Mouse (Mus musculus) neutrophil, adult 65 days (primary cell): Measurements from ENCODE around the gene Mpc1. TPM values are rescaled to one million over a fixed set of nuclear protein-coding genes. Genes with fewer than 3 reads are reported as not detected.

Source experiments
- total RNA-seq: library from RNA; stranded (reverse); gene quantifications from 2 replicates; pipeline ENCODE4 v1.2.4, GENCODE M21; 2023

The Mpc1 gene
- 65.4 and 68.7 TPM in 2 replicates for total RNA-seq

DNA sequence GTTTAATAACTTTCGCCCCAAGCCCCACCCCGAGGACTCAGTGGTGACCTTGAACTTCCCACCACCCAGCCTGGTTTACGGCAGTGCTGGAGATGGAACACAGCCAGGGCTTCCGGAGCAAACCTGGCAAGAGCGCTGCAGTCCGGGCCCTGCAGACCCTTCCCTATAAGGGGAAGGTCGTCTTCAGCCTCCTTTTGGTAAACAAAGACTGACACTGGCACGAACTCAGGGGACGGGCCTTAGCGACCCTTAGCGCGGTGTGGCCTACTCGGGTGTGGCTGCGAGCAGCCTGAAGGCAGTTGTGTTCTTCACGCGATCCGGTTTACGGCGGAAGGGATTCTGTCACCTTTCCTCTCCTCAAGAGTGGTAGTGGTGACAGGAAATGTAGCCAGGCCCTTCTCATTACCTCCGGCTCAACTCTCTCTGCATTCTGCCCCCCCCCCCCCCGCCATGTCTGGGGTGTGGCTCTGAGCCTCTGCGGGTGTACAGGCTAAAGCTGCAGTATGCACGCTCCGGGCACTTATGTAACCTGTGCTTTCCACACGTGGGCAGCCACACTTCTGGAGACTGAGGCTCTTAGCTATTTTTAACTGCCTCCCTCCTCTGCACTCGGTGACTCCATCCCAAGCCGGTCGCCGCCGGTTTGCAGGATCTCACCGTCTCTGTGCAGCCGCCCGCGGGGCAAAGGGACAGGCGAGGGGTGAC is at the start of gene Mpc1:
Mpc1 (plus strand) TSS at position 84 of the 705 bp plus-strand sequence.

DNA sequence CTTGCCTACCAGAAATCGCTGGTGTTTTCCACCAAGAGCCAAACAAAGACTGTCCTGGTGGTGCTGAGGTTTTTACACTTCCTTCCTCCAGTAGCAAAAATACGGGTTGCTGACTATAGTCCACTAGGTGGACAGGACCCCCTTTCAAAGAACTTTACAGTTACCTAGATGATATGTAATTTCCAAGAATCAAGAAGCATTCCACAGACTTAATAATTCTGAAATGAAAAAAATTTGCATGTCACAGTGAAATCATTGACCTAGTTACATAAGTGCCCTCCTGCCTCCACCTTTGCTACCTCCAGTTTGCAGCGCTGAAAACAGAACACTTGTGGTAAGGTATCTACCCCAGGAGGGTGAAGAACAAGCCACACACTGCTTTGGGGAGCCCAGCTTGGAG is 47.0 kb upstream of the Mpc1 start, which contains the start of gene Ccr6:
Ccr6 (plus strand) TSS at position 301 of the 400 bp plus-strand sequence.

DNA sequence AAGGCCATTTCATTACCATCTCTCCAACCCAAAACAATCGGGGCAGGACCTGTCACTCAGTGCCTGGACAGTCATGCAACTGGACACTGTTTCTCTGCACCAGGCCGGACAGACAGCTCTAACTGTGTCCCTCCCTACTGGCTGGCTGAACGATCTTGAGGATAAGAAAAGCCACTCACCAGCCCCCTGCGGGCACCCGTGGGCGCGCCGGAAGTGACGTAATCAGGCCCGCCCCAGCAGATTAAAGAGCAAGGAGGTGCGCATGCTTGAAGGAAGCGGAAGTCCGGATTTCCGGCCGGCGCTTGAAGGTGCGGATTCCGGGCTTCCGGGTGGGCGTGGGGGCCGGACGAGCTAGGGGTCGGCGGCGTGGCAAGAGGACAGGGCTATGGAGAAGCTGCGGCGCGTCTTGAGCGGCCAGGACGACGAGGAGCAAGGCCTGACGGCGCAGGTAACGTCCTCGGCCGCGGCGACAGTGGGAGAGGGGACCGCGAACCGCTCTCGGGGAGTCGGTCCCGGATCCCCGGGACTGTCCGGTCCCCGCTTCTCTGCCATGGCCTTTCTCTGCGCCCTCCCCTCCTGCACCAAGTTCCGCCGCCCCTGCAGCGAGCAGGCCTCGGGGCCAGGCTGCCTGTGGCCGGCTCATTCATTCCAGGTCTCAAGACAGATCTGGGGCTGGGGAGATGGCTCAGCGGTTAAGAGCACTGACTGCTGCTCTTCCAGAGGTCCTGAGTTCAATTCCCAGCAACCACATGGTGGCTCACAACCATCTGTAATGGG is 28.3 kb downstream of the Mpc1 start, which contains the start of gene Sft2d1:
Sft2d1 (plus strand) TSS at position 265 of the 777 bp plus-strand sequence.

DNA sequence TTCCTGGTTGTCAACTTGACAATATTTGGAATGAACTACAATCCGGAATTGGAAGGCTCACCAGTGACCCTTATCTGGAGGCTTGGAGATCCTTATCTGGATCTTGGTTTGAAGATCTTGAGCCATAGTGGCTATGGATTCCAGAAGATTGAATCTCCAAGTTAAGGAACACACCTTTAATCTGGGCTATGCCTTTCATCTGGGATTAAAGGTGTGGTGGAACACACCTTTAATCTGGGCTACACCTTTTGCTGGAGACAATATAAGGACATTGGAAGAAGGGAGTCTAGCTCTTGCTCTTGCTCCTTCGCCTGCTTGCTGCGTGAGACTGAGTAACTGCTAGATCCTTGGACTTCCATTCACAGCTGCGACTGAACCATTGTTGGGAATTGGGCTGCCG is 54.5 kb downstream of the Mpc1 start, which contains the start of gene Prr18:
Prr18 (plus strand) TSS at position 301 of the 400 bp plus-strand sequence.

Other genes starting within 250 kb of the Mpc1 start
- 0.32 and 0.38 TPM in 2 replicates for gene Gm49673, start 135.1 kb upstream of the Mpc1 start, total RNA-seq
- 24.0 and 30.5 TPM in 2 replicates for gene Rnaset2a, start 134.8 kb upstream of the Mpc1 start, total RNA-seq
- gene Fgfr1op, start 117.4 kb upstream of the Mpc1 start, total RNA-seq: 16.8 and 24.5 TPM in 2 replicates
- not detected in 2 replicates for gene Ccr6, start 46.9 kb upstream of the Mpc1 start, total RNA-seq
- gene Sft2d1, start 28.2 kb downstream of the Mpc1 start, total RNA-seq: 94.6 and 108 TPM in 2 replicates
- 0.43 TPM in 1 of 2 replicates, not detected in the other for gene Prr18, start 54.6 kb downstream of the Mpc1 start, total RNA-seq
- gene T2, start 73.1 kb downstream of the Mpc1 start, total RNA-seq: not detected in 2 replicates
- not detected in 2 replicates for gene T, start 151.5 kb downstream of the Mpc1 start, total RNA-seq
- gene Pde10a, start 242.5 kb downstream of the Mpc1 start, total RNA-seq: 0.68 and 0.79 TPM in 2 replicates